Mouse (Mus musculus): ENCODE results near the gene Ubl3.

GRCm38 (mm10) chr5:148559261-148559958, 6.8 kb upstream of the Ubl3 start:
- TF ChIP-seq CTCF (IDR thresholded peaks at IDR 0.05; ENCODE audit: low read depth, low read length) = no peak
- no peak for TF ChIP-seq POLR2A (IDR thresholded peaks at IDR 0.05; ENCODE audit: extremely low read depth, insufficient read depth, low read length)
